Mouse (Mus musculus) left cerebral cortex, postnatal 36 days (tissue): ENCODE data around the gene Dhrs3. TPM values are rescaled to one million over a fixed set of nuclear protein-coding genes. Genes with fewer than 3 reads are reported as not detected.

Experiments
- DNase-seq, 2 experiments: peaks; one replicate each; pipeline ENCODE4 v3.0.0; 2021 to 2022; ENCODE audit warnings: low spot score in 2 of 2, mixed read lengths in 1 of 2
- intact Hi-C: fragments of 180-260 bp; cut with DNase I; formaldehyde crosslinking; loops from one replicate; pipeline ENCODE4 v1.15.1; 2025
- total RNA-seq, 2 experiments: library from RNA; stranded (reverse); gene quantifications; 2 replicates each; pipeline ENCODE4 v1.2.3; 2021

Dhrs3 gene
- total RNA-seq = 10 to 100 TPM; 24.8 to 27.9 TPM

- intact Hi-C loops = loop anchor here (5.0 to 10.0 kb wide), 4 partner anchors 85 to 392 kb away; no protein-coding TSS in a partner anchor
- DNase-seq = peak; percentile 57 to 63
Observed at GRCm38 (mm10) chr4:144892133-144892936, at the start of gene Dhrs3. Gene Dhrs3 (plus strand): TSS chr4:144892827.

- no peak for DNase-seq
- intact Hi-C loops = no loop called here
Observed at GRCm38 (mm10) chr4:144861756-144862505, 30.7 kb upstream of the Dhrs3 start.

GRCm38 (mm10) chr4:144867926-144868325, 24.7 kb upstream of the Dhrs3 start:
- intact Hi-C loops = no loop called here
- no peak for DNase-seq

- no peak for DNase-seq
- intact Hi-C loops = no loop called here
Observed at GRCm38 (mm10) chr4:144868584-144868983, 24.0 kb upstream of the Dhrs3 start.

- intact Hi-C loops = loop anchor here (5.0 kb wide), 1 partner anchor 106 kb away; no protein-coding TSS in a partner anchor
- no peak for DNase-seq
Observed at GRCm38 (mm10) chr4:144872905-144873304, 19.7 kb upstream of the Dhrs3 start.

- intact Hi-C loops = no loop called here
- no peak for DNase-seq
Observed at GRCm38 (mm10) chr4:144875576-144876093, 17.0 kb upstream of the Dhrs3 start.

GRCm38 (mm10) chr4:144879549-144879948, 13.1 kb upstream of the Dhrs3 start:
- no peak for DNase-seq
- intact Hi-C loops = no loop called here

- intact Hi-C loops = no loop called here
- no peak for DNase-seq
Observed at GRCm38 (mm10) chr4:144881376-144881775, 11.3 kb upstream of the Dhrs3 start.

- intact Hi-C loops = no loop called here
- peak in 1 of 2 experiments; percentile 26 for DNase-seq
Observed at GRCm38 (mm10) chr4:144882881-144883331, 9.7 kb upstream of the Dhrs3 start.

- intact Hi-C loops = no loop called here
- DNase-seq = no peak
Observed at GRCm38 (mm10) chr4:144886460-144886859, 6.2 kb upstream of the Dhrs3 start.

GRCm38 (mm10) chr4:144888750-144889149, 3.9 kb upstream of the Dhrs3 start:
- DNase-seq = no peak

GRCm38 (mm10) chr4:144889505-144890301, 2.9 kb upstream of the Dhrs3 start:
- intact Hi-C loops = loop anchor here (2.0 to 10.0 kb wide), 5 partner anchors 88 to 395 kb away; no protein-coding TSS in a partner anchor
- no peak for DNase-seq

More at GRCm38 (mm10) chr4:144888750-144889149, 3.9 kb upstream of the Dhrs3 start:
- intact Hi-C loops = no loop called here

- intact Hi-C loops = loop anchor here (2.0 to 10.0 kb wide), 5 partner anchors 87 to 394 kb away; no protein-coding TSS in a partner anchor
- peak; percentile 51 to 63 for DNase-seq
Observed at GRCm38 (mm10) chr4:144890690-144891120, 1.9 kb upstream of the Dhrs3 start.

- intact Hi-C loops = loop anchor here (2.0 to 10.0 kb wide), 5 partner anchors 86 to 394 kb away; no protein-coding TSS in a partner anchor
- peak in 1 of 2 experiments; percentile 34 for DNase-seq
Observed at GRCm38 (mm10) chr4:144891121-144891711, 1.4 kb upstream of the Dhrs3 start.

GRCm38 (mm10) chr4:144891743-144892132, 889 bp upstream of the Dhrs3 start:
- intact Hi-C loops = loop anchor here (2.0 to 10.0 kb wide), 5 partner anchors 86 to 393 kb away; no protein-coding TSS in a partner anchor
- DNase-seq = no peak

- intact Hi-C loops = loop anchor here (5.0 to 10.0 kb wide), 4 partner anchors 84 to 392 kb away; no protein-coding TSS in a partner anchor
Observed at GRCm38 (mm10) chr4:144892937-144893272, 278 bp downstream of the Dhrs3 start.

GRCm38 (mm10) chr4:144893561-144894486, 1.2 kb downstream of the Dhrs3 start:
- DNase-seq = peak; percentile 25 to 31
- intact Hi-C loops = loop anchor here (5.0 to 10.0 kb wide), 4 partner anchors 83 to 391 kb away; no protein-coding TSS in a partner anchor

More at GRCm38 (mm10) chr4:144892937-144893272, 278 bp downstream of the Dhrs3 start:
- no peak for DNase-seq
